Mouse (Mus musculus): ENCODE measurements at regions not wholly inside any gene's neighbourhood (a gene's known extent, or its start where the extent isn't known, plus 50 kb on each side); places are given as distances from the start of the nearest gene placed in this dataset.

- DNase-seq (ENCODE audit: low spot score): no peak
Observed at GRCm38 (mm10) chr11:27280791-27281190, 687.0 kb upstream of the Vrk2 start.

- peak; percentile 82 for DNase-seq (ENCODE audit: low spot score)
Observed at GRCm38 (mm10) chr11:27264253-27264652, 670.5 kb upstream of the Vrk2 start.

- no peak for DNase-seq (ENCODE audit: low spot score)
Observed at GRCm38 (mm10) chr11:27258521-27258920, 664.7 kb upstream of the Vrk2 start.

- DNase-seq (ENCODE audit: low spot score): no peak
Observed at GRCm38 (mm10) chr11:27235884-27236283, 642.1 kb upstream of the Vrk2 start.

- DNase-seq (ENCODE audit: low spot score): no peak
Observed at GRCm38 (mm10) chr11:27226454-27226853, 632.7 kb upstream of the Vrk2 start.

GRCm38 (mm10) chr11:27222436-27222835 lies 628.6 kb upstream of the Vrk2 start:
- DNase-seq (ENCODE audit: low spot score): no peak

GRCm38 (mm10) chr11:27221956-27222355 lies 628.2 kb upstream of the Vrk2 start:
- no peak for DNase-seq (ENCODE audit: low spot score)

DNA sequence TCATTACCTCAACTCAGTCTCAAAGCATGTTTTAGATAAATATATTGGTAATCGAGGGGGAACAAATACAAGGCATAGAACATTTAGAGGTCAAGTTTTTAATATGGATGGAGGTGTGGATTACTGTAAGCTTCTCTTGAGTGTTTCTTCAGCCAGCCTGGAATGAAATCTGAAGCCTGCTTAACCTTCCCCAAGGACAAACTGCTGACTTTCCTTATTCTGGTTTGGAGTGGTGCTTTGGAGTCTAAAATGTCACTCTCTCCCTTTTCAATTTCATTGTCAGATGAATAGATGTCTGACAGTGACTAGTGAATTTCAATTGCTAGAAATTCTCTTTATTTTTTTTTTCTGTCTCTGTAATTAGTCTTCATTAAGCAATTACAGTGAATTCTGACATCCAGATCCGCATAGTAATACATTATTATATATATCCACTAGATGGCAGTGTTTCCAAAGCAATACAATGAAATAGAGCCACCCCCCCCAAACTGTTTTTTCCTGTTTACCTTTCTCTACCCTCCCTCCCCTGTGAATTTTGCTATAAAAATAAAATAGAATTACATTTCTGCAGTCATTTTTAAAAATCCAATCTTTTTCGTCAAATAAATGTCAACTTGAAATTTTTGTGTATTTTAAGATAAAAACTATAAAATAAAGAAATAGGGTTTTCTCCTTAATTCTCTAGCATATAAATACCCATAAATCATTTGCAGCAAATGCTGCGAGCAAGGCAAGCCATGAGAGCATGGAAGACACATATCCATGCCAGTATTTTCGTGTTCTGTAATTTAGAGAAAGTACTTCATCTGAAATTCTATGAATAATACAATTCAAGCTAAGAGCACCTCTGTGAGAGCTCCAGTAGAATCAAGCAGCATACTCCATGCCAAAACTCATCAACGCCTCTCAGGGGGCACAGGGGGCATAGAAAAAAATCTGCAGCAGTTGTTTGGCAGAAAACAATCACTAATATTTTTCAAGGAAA lies 626.2 kb upstream of the Vrk2 start:
- peak; percentile 53 for DNase-seq (ENCODE audit: low spot score)

DNA sequence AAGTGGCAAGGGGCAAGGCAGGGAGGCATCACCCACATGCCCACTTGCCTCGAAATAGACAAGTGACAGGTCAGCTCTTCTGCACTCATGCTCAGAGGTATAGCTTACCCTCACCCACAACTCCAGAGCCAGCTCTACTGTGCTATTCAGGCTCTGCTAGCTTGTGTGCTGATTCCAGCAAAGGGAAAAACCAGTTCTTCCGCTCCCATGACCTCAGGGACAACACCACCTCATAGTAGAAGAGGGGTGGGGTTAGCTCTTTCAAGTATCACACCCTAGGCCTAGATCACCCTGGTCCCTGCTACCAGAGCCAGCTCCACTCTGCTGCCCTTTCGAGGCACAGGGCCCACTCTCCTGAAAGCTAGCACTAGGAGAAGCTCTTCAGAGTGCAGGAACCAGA lies 622.0 kb upstream of the Vrk2 start:
- DNase-seq (ENCODE audit: low spot score): no peak

DNA sequence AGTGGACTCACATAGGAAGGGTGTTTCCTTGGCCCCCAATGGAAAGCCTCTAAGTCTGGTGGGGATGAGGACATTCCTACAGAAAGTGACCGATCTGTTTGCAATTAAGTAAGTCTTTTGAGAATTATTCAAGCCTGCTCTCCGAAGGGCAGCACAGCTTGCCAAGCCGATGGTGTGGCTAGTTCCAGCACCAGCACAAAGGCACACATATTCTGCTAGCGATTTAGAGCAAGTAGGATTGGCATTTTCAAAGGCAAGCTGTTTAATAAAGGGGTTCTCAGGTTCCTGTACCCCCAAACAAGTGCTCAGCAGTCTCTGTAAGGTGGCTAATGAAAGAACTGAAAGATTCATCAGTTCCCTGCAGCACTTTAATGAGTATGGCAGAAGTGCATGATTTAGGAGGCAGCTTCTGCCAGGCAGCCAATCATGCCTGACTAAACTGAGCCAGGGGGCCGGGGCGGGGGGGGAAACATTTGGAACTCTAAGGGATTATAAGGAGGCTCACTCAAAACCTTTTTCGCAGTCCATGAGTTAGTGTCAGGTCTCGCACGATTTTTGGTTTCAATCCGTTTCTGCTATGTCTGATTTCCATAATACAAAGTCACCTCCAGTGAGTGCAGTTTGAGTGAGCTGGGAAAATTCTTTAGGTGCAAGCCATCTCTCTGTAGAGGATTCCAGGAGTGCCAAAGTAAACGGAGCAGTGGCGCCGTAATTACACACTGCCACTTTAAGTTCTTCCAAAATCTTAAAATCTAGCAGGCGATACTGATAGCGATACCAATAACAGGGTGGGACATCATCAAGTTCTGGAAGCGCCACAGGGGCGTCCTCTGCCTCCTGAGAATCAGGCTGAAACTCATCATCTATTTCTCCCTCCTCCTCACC lies 609.8 kb upstream of the Vrk2 start:
- no peak for DNase-seq (ENCODE audit: low spot score)

- DNase-seq (ENCODE audit: low spot score): no peak
Observed at GRCm38 (mm10) chr11:27184035-27184434, 590.2 kb upstream of the Vrk2 start.

DNA sequence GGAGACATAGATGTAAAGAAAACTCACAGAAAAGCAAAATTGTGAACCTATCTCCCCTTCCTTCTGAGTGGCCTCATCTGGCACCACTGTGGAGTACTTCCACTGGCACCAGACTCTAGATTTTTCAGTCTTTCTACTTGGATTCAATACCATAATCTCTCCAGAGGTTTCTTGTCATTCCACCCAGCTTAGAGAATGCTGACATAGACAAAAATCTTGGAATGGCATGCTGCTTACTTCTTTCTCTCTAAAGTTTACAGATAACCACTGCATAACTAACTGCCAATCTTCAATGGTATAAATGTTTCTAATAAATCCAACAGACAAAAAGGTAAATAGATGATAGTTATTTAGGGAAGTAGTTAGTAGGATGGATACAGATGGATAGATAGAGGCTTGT lies 589.6 kb upstream of the Vrk2 start:
- DNase-seq (ENCODE audit: low spot score): no peak

GRCm38 (mm10) chr11:27160411-27160810 lies 566.6 kb upstream of the Vrk2 start:
- DNase-seq (ENCODE audit: low spot score): no peak
